Mouse (Mus musculus) G1E (cell line): Measurements from ENCODE around the gene Gm11034.

ENCODE experiments used
- CTCF ChIP-seq: IDR thresholded peaks from 2 replicates; pipeline ENCODE4 v1.5.1; 2012; ENCODE audit warnings: low read depth, low read length, inconsistent platforms, mixed read lengths
- GATA1 ChIP-seq: IDR thresholded peaks from 2 replicates; pipeline ENCODE4 v1.6.1; 2012; ENCODE audit warnings: borderline replicate concordance, low read length, inconsistent platforms, mixed read lengths

- no peak for TF ChIP-seq CTCF
- no peak for TF ChIP-seq GATA1
Measured at GRCm38 (mm10) chr8:72187793-72188331, 25.6 kb downstream of the Gm11034 start.
